Mouse (Mus musculus) retina, embryonic 14.5 days (tissue): ENCODE data around the gene Gon4l.
"Not testable (repeated sequence)": the region's sequence is repeated elsewhere in the genome, so short reads cannot be mapped to it uniquely, and the experiment has no call there.

Experiments
- DNase-seq: peaks from one replicate; pipeline ENCODE4 v3.0.0-alpha.2; 2015; ENCODE audit warnings: low spot score

The Gon4l gene

DNA sequence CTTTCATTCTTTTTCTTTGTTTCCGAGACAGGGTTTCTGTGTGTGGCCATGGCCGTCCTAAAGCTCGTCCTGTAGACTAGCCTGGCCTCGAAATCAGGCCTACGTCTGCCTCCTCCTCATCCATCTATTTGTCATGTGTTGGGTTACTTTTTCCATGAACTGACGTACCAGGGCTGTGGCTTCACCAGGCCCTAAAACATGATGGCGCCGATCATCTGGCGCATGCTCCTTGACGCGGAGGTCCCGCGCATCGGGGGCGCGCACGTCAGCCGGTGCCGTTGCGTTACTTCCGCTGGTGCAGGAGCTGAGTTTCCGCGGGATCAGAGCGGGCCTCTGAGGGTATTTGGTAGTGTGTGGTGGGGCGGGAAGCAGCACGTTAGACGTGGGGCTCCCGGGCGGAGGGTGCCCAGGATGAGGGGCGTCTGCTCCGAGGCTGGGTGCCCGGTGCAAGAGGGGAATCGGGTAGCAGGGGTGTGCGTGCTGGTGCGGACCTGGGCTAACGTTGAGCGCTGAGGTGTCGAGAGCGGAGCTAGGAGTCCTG is at the start of gene Gon4l:
TSS of gene Gon4l (plus strand) at position 281 of the 541 bp plus-strand sequence.
- peak; percentile 56 for DNase-seq

DNA sequence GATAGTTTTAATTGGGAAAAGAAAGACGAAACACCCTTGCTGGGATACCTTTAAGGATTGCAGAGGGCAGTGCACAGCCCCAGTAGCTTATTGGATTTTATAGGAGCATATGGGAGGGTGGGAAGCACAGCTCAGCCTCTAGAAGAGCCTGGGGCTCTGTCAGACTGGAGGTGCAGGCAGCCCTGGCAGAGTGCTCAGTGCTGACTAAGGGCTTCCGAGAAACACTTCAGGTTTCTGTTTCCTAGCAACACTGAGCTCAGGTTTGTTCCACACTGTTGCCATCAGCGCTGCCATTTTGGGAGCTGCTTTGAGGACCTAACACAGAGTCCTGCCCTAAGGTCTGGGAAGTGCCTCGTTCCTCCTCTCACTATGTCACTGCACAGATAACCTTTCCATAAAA is 48.7 kb upstream of the Gon4l start:
- not testable (repeated sequence) for DNase-seq

DNA sequence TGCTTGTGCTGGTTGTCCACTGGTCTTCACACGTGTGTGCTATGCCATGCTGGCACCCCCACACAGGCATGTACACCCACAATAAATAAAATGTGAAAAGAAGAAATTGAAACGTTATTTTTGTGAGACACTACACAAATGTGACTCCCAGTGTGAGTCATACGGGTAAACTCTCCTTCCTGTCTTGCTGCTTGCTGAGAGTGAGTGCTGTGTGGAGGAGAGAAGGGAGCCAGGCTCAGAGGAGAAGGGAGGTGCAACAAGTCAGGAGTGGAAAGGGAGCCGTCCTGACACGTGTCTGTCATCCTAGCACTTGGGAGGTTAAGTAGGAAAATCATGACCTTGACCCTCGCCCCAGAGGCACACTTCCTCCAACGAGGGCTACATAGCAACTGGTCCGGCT is 48.2 kb upstream of the Gon4l start:
- DNase-seq, result not testable (repeated sequence)

DNA sequence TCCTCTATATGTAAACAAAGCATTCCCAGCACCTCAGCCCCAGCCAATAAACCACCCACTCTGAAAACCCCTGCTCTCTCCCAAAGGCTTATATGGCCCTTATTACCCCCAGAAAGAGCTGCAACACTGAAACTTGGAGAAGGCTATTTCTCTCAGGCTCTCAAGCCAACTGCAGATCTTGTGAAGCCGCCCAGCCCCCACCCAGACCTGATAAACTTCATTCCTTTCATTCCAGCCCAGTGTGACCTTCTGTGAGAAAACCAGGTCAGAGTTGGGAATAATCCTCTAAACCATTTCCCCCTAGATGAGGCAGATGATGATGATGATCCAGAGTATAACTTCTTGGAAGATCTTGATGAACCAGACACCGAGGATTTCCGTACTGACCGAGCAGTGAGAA is 47.0 kb upstream of the Gon4l start:
- DNase-seq, result not testable (repeated sequence)

DNA sequence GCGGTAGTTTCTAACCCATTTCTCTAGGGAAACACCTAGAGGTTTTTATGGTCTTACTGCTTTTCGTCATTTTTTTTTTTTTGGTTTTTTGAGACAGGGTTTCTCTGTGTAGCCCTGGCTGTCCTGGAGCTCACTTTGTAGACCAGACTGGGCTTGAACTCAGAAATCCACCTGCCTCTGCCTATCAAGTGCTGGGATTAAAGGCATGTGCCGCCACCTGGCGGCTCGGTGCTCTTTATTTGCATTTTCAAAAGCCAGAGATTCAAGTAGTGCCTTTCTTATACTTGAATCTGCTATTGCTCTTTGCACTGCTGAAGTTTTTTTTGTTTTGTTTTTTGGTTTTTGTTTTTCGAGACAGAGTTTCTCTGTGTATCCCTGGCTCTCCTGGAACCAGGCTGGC is 37.5 kb upstream of the Gon4l start:
- not testable (repeated sequence) for DNase-seq

DNA sequence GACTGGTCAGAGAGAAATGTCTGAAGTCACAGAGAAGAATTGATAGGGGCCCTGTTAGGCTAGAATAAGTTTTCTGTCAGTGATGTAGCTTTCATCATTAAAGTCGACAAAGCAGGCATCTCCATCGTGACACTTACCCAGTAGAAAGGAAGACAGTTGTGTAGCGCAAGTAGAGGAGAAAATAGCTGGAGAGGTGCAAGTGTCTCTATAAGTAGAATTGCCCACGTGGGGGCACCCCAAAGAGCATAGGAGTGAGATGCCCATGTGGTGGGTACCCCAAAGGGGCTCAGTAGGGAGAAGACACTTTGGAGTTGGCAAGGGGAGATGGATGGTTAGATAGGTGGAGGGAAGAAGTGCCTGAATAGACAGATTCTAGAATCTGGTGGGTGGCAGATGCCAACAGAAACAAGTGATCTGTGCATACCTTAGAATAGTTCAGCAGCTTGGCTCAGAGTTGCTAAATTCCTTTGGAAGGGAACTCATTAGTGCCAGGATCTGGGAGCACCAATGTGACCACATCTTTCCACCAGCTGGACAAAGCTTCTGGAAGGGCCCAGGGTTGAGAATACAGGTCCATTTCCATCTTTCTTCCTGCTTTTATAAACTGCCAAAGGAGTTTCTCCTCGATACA is 31.0 kb upstream of the Gon4l start:
- DNase-seq, result no peak

DNA sequence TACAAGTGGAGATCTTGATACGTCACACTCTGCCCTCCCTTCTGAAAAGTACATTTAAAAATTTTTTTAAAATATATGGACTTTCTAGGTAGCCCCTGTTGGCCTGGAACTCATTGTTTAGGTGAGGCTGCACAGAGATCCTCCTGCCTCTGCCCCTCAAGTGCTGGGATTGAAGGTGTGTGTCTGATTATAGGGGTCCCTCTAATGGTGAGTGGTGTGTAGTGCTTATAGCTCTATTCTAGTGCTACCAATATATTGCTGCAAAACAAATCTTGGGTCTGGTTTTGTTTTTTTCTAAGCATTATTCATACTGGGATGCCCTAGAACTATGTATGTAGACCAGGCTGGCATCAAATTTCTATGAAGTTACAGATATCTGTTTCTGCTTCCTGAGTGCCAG is 9.3 kb upstream of the Gon4l start:
- no peak for DNase-seq

DNA sequence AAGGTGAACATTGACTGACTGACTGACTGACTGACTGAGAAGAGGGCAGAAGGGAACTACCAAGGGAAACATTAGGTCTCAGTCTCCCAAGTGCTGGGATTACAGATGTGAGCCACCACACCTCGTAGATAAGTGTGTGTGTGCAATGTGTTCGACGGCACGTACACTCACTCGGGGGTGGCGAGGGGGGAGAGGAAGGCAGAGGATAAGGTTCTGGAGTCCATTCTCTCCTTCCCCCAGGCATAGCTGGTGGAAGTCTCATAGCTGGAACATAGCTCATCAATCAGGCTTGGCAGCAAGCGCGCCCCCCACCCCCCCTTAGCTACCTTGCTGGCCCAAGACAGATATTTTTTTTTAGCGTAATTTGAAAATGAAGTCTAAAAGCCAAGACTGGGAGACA is 7.8 kb upstream of the Gon4l start:
- DNase-seq, result no peak

DNA sequence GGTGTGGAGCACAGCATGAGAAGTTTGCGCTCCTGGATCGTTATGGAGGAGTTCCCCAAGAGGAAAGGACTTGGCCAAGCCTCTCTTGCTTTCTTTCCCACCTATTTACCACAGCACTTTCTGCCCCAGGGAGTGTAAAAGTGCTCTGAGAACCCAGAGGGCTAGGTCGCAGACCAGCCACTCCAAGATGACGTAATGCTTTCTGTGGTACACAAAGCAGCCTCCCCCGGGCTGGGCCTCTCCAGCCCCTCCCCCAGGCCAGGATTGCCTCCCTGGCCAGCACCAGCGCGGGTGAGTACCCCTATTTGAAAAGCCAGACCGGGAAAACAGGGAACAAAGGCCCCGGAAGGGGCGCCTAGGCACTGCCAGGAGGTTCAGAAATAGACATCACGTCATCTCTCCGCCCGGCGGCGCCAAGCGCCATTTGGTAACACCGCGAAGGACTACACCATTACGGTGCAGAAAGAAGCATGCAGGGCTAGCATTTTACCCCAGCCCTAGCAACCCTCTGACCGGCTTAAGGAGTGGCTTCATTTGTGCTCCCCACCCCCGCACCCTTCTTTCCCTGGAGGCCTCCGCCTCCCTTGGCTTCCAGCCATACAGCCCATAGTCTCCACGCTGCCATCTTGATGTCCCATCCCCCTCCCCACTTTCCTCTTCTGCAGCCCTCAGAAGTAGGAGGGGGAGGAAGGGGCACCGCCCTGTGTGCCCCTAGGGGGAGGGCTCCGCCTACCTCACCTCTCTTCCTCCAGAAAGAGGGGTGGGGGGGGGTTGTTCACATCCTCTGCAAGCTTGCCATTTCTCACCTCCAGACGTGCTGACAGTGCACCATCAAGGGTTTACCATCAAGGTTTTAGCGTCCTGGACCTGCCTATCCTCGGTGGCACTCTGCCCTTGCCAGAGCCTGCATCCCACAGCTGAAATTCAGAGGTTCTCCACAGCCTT is 3.6 kb upstream of the Gon4l start:
- DNase-seq, result peak; percentile 77

DNA sequence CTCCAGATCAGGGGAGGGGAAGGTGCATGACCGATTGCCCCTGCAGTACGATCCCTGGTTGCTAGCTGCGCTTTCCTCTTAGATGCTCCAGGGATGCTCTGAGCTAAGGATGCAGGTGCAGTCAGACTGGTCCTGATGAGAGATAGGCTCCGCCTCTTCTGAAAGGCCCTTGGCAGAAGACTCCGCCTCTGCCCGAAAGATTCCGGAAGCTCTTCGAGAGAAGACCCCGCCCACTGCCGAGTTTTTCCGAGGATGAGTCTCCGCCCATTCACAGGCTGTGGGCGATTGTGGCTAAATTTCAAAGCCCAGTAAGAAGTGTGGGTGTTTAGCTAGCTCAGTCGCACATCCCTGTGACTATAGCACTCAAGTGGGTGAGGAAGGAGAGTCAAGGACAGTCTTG is 2.6 kb upstream of the Gon4l start:
- DNase-seq, result peak; percentile 80

DNA sequence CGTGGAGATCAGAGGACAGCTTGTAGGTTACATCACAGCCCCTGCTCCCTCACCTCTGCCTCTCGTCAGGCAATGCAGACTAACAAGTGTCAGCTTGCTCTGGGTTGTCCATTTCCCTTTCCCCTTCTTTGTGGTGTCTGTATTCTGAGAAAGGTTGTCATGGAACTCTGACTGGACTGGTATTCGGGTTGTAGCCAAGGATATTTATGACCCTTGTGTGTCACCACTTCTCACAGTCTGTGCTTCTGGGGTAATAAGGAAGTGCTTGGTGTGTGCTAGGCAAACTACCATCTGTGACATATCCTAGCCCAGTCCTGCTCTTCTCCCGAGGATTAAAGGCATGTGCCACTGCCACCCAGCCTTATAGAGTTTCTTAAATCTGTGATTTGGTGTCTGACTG is 14.1 kb downstream of the Gon4l start:
- no peak for DNase-seq

DNA sequence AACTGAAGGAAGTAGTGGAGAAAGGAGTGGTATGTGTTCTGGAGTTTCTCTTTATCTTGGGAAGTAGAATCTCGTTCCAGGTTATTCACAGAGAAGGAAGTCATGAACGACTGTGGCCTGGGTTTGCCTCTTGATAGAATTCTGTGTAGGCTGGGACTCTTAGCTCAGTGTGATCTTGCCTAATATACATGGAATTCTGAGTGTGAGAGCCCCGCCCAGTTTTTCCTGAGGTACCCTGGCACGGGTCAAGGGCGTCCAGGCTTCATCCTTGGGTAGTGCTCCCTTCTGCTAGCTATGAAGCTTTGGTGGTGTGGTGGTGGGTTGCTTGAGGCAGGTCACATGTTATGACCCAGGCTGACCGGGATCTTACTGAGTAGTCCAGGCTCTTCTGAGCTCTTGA is 20.8 kb downstream of the Gon4l start:
- no peak for DNase-seq

DNA sequence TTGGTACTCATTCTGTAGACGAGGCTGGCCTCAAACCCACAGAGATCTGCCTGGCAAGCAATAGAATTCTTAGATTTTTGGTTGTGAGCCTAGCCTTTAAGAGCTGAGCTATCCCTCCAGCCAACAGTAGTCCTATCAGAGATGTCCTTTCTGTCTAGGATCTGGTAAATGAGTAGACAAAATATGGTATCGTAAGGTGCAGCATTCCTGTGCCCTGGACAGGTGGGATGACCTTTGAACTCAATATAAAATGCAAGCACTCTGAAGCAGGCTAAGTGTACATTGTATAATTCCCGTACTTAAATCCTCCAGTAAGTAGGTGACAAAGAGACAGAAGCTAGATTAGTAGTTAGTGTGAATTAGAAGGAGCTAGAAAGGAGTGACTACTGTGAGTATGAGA is 27.1 kb downstream of the Gon4l start:
- DNase-seq, result no peak

DNA sequence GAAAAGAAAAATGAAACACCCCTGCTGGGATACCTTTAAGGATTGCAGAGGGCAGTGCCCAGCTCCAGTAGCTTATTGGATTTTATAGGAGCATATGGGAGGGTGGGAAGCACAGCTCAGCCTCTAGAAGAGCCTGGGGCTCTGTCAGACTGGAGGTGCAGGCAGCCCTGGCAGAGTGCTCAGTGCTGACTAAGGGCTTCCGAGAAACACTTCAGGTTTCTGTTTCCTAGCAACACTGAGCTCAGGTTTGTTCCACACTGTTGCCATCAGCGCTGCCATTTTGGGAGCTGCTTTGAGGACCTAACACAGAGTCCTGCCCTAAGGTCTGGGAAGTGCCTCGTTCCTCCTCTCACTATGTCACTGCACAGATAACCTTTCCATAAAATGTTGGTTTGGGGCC is 31.7 kb downstream of the Gon4l start:
- not testable (repeated sequence) for DNase-seq

DNA sequence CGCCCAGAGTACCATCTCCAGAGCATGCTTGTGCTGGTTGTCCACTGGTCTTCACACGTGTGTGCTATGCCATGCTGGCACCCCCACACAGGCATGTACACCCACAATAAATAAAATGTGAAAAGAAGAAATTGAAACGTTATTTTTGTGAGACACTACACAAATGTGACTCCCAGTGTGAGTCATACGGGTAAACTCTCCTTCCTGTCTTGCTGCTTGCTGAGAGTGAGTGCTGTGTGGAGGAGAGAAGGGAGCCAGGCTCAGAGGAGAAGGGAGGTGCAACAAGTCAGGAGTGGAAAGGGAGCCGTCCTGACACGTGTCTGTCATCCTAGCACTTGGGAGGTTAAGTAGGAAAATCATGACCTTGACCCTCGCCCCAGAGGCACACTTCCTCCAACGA is 32.1 kb downstream of the Gon4l start:
- not testable (repeated sequence) for DNase-seq

DNA sequence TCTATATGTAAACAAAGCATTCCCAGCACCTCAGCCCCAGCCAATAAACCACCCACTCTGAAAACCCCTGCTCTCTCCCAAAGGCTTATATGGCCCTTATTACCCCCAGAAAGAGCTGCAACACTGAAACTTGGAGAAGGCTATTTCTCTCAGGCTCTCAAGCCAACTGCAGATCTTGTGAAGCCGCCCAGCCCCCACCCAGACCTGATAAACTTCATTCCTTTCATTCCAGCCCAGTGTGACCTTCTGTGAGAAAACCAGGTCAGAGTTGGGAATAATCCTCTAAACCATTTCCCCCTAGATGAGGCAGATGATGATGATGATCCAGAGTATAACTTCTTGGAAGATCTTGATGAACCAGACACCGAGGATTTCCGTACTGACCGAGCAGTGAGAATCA is 33.4 kb downstream of the Gon4l start:
- not testable (repeated sequence) for DNase-seq

DNA sequence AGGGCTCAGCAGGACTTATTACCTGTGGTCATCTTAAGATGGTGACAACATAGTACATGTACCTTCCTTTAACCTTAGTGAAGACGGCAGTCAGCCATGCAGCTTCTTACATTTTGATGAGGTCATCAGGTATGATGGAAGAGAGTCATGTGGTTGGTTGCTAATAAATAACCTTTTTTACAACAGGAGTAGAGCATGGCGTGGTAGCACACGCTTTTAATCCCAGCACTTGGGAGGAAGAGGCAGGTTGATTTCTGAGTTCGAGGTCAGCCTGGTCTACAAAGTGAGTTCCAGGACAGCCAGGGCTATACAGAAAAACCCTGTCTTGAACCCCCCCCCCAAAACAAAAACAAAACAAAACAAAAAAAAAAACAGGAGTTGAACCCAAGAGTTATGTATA is 47.5 kb downstream of the Gon4l start:
- DNase-seq, result not testable (repeated sequence)

DNA sequence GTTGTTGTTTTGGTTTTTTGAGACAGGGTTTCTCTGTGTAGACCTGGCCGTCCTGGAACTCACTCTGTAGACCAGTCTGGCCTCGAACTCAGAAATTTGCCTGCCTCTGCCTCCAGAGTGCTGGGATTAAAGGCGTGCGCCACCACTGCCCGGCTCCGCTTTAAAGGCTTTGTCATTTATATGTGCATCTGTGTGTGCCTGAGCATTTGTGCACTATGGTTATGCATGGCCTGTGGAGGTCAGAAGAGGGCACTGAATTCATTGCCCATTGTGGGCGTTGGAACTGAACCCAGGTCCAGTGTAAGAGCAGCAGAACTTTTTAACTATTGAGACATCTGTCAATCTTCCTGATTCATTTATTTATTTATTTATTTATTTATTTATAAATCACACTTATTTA is 58.0 kb downstream of the Gon4l start:
- not testable (repeated sequence) for DNase-seq

DNA sequence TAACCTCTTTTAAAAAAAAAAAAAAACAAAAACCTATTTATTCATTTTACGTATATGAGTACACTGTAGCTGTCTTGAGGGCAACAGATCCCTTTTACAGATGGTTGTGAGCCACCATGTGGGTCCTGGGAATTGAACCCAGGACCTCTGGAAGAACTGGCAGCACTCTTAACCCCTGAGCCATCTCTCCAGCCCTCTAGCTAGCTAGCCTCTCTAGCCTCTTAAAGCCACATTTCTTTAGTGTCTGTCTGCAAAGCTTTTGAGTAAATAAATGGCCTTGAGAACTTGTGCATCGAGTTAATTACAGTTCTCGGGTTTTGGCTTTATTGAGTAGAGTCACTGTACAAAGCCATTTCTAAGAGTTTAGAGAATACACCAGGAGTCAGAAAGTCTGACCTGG is 69.8 kb downstream of the Gon4l start:
- DNase-seq, result no peak

DNA sequence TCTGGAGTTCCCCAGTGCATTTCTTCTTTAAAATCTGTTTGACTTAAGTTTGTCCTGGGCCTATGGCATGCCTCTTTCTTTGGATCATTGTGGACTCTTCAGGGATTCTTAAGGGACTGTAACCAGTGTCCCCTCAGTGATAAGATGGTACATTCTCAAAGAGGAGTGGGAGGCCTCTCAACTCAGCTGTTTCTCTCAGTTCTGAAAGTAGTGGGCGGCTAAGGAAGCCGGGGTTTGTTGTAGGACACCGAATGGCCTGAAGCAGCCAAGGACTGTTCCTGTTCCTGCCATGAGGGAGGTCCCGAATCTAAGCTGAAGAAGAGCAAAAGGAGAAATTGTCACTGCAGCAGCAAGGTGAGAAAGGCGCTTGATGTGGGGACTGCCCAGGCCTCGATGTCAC is 70.2 kb downstream of the Gon4l start:
- no peak for DNase-seq

DNA sequence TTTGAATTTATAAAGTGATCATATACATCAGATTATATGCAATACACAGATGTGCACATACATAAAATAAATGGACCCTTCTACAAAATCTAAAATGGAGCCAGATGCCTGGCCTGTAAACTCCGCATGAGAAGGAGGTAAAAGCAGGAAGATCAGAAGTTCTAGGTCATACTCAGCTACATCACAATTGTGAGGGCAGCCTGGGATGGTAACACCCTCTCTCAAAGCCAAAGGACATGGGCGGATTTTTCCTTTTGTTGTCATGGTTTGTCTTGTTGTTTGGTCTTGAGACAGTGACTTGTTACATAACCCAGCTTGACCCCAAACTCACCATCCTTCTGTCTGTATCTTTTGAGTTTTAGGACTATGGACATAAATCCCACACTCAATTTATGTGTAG is 70.7 kb downstream of the Gon4l start:
- DNase-seq, result no peak

DNA sequence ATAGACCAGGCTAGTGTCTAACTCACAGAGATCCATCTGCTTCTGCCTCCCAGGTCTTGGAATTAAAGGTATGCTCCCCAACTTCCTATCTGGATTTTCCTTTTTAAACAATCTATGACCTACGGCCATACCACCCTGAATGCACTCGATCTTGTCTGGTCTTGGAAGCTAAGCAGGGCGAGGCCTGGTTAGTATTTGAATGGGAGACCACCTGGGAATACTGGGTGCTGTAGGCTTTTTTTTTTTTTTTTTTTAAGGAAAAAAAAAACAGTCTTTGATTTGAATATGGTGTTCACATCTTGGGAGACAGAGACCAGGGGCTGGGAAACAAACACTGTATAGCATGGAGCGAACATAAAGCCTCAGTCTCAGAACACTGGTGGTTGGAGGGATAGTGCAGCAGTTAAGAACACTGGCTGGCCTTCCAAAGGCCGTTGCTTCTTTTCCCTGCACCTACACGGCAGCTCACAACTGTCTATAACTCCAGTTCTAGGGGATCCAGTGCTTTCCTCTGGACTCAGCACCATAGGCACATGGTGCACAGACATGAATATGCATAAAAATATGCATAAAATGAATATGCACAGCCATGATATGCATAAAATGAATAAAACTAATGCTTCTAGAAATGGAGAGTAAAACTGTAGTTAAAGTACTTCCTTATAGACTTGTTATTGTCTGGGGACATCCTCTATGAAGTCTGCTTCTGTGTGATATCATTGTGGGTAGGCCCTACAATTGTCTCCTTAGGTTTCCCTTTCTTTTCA is 71.5 kb downstream of the Gon4l start:
- no peak for DNase-seq
